Mouse (Mus musculus): ENCODE results near the gene Apba3.

The Apba3 gene

DNA sequence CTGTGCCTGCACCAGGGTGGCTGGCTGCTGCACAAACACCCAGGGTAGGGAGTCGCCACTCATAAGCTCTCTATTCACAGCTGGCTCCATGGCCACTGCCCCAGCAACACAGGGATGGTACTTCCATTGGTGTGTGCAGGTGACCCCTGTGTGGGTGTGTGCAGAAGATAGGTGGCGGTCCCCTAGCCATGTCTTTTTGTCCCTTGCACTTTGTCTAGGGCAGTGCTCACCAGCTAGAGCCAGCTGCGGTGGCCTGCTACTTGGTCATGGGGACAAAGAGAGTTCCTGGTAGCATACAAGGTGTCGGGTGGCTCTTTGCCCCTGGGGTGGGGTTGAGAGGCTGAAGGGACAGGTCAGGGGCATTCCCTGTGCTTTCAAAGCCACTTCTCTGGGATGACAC lies 22.6 kb upstream of the Apba3 start:
- TF ChIP-seq GATA4 (IDR thresholded peaks at IDR 0.05; ENCODE audit: insufficient replicate concordance, low read length) = no peak

DNA sequence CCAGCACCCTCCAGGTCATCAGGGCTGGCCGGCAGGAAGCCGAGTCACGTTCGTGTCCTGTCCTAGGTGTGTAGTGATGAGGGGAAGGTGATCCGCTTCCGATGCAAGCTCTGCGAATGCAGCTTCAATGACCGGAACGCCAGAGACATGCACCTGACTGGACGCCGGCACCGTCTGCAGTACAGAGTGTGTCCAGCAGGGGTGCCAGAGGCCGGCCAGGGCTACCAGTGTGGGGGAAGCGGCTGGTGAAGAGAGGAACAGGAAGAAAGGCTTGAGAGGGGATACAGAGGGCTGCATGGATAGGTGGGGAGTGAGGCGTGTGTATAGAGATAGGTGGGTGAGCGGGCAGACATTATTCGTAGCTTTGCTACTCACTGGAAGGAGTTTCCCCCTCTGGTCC lies 22.2 kb upstream of the Apba3 start:
- no peak for TF ChIP-seq GATA4 (IDR thresholded peaks at IDR 0.05; ENCODE audit: insufficient replicate concordance, low read length)

DNA sequence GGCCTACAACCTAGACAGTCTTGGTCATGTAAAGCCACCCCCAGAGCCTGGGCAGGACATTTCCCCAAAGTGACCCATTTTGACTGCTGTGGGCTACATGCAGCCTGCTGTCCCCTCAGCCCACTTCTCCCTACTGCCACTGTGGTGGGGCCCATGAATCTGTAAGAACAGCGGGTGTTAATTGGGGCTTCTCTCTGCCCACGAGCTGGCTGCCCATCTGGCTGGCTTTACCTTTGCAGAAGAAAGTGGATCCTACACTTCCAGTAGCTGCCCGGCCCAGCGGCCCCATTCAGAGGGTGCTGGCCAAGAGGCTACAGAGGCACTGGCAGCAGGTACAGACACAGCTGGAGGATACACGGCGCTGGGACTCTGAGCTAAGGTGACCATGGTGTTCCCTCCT lies 21.6 kb upstream of the Apba3 start:
- TF ChIP-seq GATA4 (IDR thresholded peaks at IDR 0.05; ENCODE audit: insufficient replicate concordance, low read length) = no peak

DNA sequence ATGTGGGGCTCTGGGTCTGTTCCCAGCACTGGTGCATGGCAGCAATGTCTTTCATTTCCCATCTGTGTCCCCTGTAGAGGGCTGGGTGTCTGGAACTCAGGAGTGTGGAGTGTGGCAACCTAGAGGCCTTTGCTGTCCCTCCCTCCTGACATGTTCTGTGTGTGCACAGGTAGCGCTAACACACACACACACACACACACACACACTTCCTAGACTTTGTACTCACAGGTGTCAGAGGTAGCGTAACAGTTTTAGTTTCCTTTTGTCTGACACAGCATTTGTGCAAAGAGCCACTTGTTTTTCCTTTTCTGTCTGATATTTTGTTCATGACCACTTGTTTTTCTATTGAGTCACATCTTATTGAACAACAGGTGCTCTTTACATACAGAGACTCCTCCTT lies 19.0 kb upstream of the Apba3 start:
- TF ChIP-seq GATA4 (IDR thresholded peaks at IDR 0.05; ENCODE audit: insufficient replicate concordance, low read length) = no peak

DNA sequence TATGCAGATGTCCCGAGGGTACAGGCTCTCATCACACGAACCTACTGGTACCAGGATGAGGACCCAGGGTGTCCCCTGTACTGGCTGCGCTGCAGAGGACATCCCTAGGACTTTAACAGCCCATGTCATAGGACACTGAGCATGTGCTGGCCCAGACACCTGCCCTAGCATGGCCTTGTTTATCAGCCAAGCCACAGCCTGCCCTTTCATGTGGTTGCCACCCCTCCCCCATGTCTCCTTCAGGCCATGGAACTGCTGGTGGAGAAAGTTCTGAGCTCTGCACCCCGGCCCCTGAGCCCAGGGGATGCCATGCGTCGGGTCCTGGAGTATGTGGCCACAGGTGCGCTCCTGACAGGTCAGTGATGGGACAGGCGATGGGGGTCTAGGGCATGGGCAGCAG lies 17.3 kb upstream of the Apba3 start:
- TF ChIP-seq GATA4 (IDR thresholded peaks at IDR 0.05; ENCODE audit: insufficient replicate concordance, low read length) = no peak

DNA sequence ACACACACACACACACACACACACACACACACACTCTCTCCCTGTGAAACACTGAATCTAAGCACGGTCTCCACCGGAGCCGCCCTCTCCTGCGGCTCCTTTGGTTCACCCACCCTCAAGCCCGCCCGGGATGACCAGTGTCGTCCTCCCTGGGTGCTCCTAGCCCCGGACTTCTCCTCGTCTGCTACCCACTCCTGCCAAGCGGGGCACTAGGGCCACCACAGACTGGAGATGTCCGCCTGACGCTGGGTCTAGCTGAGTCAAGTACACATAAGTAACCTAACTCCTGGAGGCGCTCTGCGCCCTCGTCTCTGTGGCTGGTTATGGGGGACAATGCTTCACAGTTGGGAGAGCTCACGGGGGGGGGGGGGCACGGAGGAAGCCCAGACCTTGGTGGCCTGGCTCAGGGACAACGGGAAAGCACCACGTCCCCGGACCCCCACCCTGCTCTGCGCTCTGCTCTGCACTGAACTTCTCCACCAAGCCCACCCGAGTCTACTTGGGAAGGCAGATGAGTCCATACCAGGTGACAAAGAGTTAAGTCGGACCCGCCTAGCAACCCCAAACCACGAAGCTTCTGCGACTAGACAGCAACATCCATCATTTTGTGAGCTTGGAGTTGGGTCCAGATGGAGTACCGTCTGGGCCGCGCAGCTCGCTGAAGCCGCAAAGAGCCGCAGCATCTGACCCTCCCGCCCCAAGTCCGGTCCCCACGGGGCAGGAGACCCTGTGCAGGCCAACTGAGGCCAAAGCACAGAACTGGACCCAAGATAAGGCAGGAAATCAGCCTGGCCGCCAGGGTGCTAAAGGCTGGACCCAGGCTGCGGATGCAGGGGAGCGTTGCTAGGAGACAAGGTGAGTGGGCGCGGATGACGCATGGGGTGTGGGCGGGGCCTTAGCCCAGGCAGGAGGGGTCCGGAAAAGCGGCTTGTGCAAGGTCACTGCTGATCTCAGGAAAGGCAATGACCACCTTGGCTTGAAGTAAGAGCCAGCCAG lies 14.0 kb upstream of the Apba3 start, which contains the start of gene Matk:
Gene Matk, plus strand, starts transcription at position 512 of the 996 bp plus-strand sequence.
- no peak for TF ChIP-seq GATA4 (IDR thresholded peaks at IDR 0.05; ENCODE audit: insufficient replicate concordance, low read length)

DNA sequence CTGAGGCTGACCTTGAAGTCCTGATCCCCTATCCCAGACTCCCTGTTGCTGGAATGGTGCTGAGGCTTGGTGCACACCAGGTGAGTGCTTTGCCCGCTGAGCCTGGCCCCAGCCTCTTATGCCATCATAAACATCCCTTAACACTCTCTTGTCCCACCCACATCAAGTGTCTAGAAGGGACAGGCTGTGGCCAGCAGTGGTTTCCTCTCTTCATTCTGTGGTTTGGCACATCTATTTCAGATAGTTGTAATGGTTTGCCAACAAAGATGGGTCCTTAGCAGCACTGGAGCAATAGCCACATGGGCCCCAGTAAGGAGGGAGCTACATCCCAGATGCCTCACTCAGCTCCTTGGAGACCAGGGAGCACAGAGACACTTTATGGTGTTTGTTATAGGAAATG lies 11.9 kb upstream of the Apba3 start:
- TF ChIP-seq GATA4 (IDR thresholded peaks at IDR 0.05; ENCODE audit: insufficient replicate concordance, low read length) = no peak

DNA sequence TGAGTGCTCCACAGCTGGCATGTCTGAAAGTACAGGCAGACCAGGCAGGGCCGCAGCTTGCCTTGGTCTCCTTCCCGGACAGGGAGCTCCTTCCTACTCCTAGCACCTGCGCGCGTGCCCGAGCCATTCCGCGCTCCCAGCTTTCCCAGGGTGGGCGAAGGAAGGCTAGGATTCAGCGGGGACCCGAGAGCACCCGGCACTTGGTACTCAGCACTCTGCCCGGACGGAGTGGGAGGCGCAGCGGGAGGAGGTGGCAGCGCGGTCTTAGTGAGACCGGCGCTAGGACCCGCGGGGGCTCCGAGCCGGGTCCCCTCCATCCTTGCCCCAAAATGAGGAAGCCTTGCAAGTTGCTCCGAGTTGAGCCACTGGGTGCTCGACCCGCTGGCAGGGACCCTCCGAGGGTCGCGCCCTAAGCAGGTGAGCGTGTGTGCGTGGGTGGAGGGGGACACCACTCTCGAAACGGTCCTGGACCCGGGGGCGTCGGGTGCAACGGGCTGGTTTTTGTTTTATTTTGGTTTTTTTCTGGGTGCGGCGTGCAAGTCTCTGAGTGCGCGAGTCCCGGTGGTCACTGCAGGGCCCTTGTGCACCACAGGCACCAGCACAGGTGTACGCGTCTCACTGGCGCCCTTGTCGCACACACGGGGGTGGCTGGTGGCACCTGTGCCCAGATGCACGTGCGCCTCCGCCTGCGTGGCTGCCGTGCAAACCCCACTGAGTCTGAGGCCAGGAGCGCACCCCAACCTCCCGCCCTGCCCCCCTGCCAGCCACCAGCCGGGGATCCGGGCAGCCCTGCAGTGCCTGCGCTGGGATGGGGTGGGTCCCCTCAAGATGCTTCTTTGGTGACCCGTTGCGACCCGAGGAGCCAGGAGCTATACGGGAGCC lies 9.4 kb upstream of the Apba3 start:
- TF ChIP-seq GATA4 (IDR thresholded peaks at IDR 0.05; ENCODE audit: insufficient replicate concordance, low read length) = no peak

DNA sequence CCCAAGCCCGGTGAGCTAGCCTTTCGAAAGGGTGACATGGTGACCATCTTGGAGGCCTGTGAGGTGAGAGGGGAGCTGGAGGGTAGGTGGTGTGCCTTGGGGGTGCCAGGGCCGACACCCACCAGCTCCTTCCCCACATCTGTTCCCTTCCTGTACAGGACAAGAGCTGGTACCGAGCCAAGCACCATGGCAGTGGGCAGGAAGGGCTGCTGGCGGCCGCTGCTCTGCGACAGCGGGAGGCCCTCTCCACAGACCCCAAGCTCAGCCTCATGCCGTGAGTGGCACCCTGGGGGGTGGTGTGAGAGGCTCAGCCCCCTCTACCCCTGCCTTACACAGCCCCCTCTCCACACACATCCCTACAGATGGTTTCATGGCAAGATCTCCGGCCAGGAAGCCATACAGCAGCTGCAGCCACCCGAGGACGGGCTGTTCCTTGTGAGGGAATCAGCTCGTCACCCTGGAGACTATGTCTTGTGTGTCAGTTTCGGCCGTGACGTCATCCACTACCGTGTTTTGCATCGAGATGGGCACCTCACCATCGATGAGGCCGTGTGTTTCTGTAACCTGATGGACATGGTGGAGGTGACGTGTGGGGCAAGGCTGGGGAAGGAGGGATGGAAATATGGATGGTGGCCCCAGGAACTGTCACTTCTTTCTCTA lies 7.4 kb upstream of the Apba3 start:
- TF ChIP-seq GATA4 (IDR thresholded peaks at IDR 0.05; ENCODE audit: insufficient replicate concordance, low read length) = no peak

DNA sequence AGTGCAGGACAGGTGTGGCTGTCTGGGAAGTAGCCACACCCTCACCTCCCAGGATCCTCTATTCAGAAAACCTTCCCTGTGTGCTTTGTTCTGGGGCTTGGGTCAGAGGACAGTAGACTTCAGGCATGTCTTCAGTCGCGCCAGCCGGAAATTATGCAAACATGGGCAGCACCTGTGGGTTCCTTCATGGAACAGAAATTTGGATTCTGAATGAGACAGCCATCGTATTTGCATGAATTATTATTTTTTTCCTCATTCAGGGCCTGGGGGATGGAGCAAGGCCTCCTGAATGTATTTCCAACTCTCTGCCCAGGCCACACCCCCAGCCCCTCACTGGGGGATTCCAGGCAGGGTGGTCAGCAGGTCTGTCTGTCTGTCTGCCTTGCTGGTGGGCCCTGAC lies 5.7 kb upstream of the Apba3 start:
- TF ChIP-seq GATA4 (IDR thresholded peaks at IDR 0.05; ENCODE audit: insufficient replicate concordance, low read length) = no peak

DNA sequence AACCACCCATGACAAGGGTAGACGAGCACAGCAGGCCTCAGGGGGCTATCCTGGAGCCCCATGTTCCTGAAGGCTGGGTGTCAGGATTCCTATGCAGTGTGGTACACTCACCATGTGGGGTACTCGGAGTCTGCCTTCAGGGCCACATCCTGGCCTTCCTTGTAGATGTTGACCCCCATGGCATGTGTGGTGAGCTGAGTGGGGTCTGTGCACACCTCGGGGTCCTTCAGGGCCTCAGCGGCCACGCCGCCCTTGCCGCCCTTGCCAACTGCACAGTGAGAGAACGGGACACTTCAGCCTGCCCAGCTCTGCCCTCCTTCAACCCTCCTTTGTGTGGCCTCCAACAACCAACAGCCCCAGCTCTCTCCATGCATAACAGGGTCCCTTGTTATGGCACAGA lies 1.2 kb upstream of the Apba3 start:
- TF ChIP-seq GATA4 (IDR thresholded peaks at IDR 0.05; ENCODE audit: insufficient replicate concordance, low read length) = no peak

DNA sequence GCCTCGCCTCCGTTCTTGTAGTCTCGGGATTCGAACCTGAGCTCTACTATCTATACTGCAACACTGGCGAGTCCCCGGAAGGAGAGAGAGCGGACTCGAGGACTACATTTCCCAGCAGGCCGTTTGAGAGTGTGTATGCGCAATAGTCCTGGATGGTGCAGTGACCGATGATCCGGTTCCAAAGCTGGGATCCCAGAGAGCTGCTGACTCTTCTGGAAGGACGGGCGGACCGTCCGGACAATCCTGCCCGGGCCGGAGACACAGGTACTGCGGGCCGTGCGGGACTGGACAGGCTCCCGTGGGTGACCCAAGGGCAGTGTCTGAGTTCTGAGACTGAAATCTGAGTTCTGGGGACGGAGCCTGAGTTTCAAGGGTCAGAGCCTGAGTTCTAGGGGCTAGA lies 1.3 kb downstream of the Apba3 start:
- no peak; the same call in 1 of the 2 replicates for TF ChIP-seq GATA4 (IDR thresholded peaks at IDR 0.05; ENCODE audit: insufficient replicate concordance, low read length)

DNA sequence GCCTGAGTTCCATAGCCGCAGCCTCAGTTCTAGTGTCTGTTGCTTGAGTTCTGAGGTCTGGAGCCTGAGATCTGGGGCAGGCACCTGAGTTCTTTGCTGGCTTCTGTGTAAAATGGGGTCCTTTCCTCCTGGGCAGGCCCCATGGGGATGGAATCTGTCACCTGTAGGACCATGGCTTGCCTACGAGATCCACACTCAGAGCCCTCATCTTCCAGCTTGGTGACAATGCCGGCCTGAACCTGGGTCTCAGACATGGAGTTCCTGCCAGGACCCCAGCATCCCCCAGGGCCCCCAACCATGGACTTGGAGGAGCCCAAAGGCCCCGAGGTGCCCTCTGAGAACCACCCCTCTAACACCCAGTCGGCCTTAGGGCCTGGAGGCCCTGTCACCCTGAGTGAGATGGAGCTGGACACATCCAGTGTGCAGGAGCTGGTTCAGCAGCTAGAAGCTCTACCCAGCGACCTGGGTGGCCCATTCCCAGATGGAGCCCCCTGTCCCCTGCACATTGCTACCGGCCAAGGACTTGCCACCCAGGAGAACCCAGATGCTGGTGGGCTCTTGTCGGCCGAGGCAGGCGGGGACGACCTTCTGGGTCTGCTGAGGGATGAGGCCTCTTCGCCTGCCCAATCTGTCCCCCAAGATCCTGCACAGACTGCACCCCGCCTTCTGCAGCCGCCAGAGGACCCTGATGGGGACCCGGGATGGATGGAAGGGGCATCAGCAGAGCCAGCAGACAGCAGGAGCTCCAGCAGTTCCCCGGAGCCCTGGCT lies 2.1 kb downstream of the Apba3 start:
- no peak for TF ChIP-seq GATA4 (IDR thresholded peaks at IDR 0.05; ENCODE audit: insufficient replicate concordance, low read length)

DNA sequence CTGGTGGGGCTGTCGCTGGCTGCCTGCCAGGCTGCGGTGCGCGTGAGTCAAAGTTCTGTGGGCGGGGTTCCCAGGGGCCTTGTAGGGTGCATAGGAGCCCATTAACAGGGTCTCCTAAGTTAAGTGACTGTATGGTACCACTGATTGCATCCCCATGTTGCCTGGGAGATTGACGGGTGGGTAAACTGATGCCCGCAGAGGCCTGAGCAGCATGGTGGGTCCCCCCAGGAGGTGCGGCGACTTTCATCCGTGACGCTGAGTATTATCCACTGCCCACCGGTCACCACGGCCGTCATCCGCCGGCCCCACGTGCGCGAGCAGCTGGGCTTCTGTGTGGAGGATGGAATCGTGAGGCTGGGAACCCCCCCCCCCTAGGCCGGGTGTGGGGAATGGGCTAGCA lies 5.6 kb downstream of the Apba3 start:
- no peak for TF ChIP-seq GATA4 (IDR thresholded peaks at IDR 0.05; ENCODE audit: insufficient replicate concordance, low read length)

DNA sequence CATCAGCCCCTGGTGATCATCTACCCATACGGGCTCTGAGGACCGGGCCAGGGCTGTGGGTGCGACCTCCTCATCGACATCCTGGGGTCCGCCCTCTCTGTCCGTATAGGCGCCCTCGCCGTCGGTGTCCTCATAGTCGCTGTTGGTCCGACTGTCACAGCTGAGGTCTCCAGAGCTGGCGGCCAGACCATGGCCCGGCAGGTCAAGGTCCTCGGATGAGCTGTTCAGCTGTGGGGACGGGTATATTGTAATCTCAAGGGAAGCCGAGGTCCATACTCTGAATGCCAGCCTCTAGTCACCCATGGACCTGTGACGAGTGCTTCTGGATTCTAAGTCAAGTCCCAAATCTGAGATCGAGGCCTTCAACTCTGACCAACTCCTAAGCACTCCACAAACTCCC lies 7.1 kb downstream of the Apba3 start:
- TF ChIP-seq GATA4 (IDR thresholded peaks at IDR 0.05; ENCODE audit: insufficient replicate concordance, low read length) = no peak
